Mouse (Mus musculus): ENCODE data around the gene Btbd9.
A peak's percentile ranks its signal among the peaks of the same experiment; 100 is the strongest.

Gene Btbd9

GRCm38 (mm10) chr17:30245308-30245706 lies 331.0 kb downstream of the Btbd9 start:
- no peak for DNase-seq (ENCODE audit: low spot score in 2 of 2)

GRCm38 (mm10) chr17:30244651-30245307 lies 331.5 kb downstream of the Btbd9 start:
- no peak for DNase-seq (ENCODE audit: low spot score in 2 of 2)

GRCm38 (mm10) chr17:30243540-30243939 lies 332.7 kb downstream of the Btbd9 start:
- no peak for DNase-seq (ENCODE audit: low spot score in 2 of 2)

- no peak for DNase-seq (ENCODE audit: low spot score in 2 of 2)
Measured at GRCm38 (mm10) chr17:30242647-30243046, 333.6 kb downstream of the Btbd9 start.

GRCm38 (mm10) chr17:30241720-30242322 lies 334.5 kb downstream of the Btbd9 start:
- DNase-seq (ENCODE audit: low spot score in 2 of 2) = no peak

GRCm38 (mm10) chr17:30241061-30241460 lies 335.2 kb downstream of the Btbd9 start:
- no peak for DNase-seq (ENCODE audit: low spot score in 2 of 2)

GRCm38 (mm10) chr17:30240659-30241058 lies 335.6 kb downstream of the Btbd9 start:
- no peak for DNase-seq (ENCODE audit: low spot score in 2 of 2)

- DNase-seq (ENCODE audit: low spot score in 2 of 2) = no peak
Measured at GRCm38 (mm10) chr17:30239458-30239857, 336.8 kb downstream of the Btbd9 start.

GRCm38 (mm10) chr17:30237600-30237999 lies 338.7 kb downstream of the Btbd9 start:
- DNase-seq (ENCODE audit: low spot score in 2 of 2) = no peak

GRCm38 (mm10) chr17:30236611-30237010 lies 339.7 kb downstream of the Btbd9 start:
- no peak for DNase-seq (ENCODE audit: low spot score in 2 of 2)

GRCm38 (mm10) chr17:30235380-30235779 lies 340.9 kb downstream of the Btbd9 start:
- no peak for DNase-seq (ENCODE audit: low spot score in 2 of 2)

GRCm38 (mm10) chr17:30232698-30233097 lies 343.6 kb downstream of the Btbd9 start:
- no peak for DNase-seq (ENCODE audit: low spot score in 2 of 2)

- no peak for DNase-seq (ENCODE audit: low spot score in 2 of 2)
Measured at GRCm38 (mm10) chr17:30231483-30231882, 344.8 kb downstream of the Btbd9 start.

GRCm38 (mm10) chr17:30230428-30230827 lies 345.9 kb downstream of the Btbd9 start:
- DNase-seq (ENCODE audit: low spot score in 2 of 2) = no peak

GRCm38 (mm10) chr17:30228439-30229215 lies 347.7 kb downstream of the Btbd9 start:
- no peak for DNase-seq (ENCODE audit: low spot score in 2 of 2)

- no peak for DNase-seq (ENCODE audit: low spot score in 2 of 2)
Measured at GRCm38 (mm10) chr17:30225030-30225740, 351.1 kb downstream of the Btbd9 start.

GRCm38 (mm10) chr17:30222837-30223236 lies 353.5 kb downstream of the Btbd9 start:
- no peak for DNase-seq (ENCODE audit: low spot score in 2 of 2)

GRCm38 (mm10) chr17:30222361-30222760 lies 353.9 kb downstream of the Btbd9 start:
- DNase-seq (ENCODE audit: low spot score in 2 of 2) = no peak

- no peak for DNase-seq (ENCODE audit: low spot score in 2 of 2)
Measured at GRCm38 (mm10) chr17:30221677-30222076, 354.6 kb downstream of the Btbd9 start.

GRCm38 (mm10) chr17:30215741-30216140 lies 360.5 kb downstream of the Btbd9 start:
- no peak for DNase-seq (ENCODE audit: low spot score in 2 of 2)

GRCm38 (mm10) chr17:30214393-30214792 lies 361.9 kb downstream of the Btbd9 start:
- DNase-seq (ENCODE audit: low spot score in 2 of 2) = peak; percentile 69 to 79

GRCm38 (mm10) chr17:30213371-30213770 lies 362.9 kb downstream of the Btbd9 start:
- no peak for DNase-seq (ENCODE audit: low spot score in 2 of 2)

Data from right cerebral cortex, postnatal 36 days (tissue).